Mouse (Mus musculus): ENCODE data around the gene Pelp1. TPM values are rescaled to one million over a fixed set of nuclear protein-coding genes. Genes with fewer than 3 reads are reported as not detected.
A peak's percentile ranks its signal among the peaks of the same experiment; 100 is the strongest.
"Not testable (repeated sequence)": the region's sequence is repeated elsewhere in the genome, so short reads cannot be mapped to it uniquely, and the experiment has no call there.

The Pelp1 gene
- total RNA-seq, 2 experiments from 2014 or later: 5.8 to 13.2 TPM

GRCm38 (mm10) chr11:70431574-70431973, 21.7 kb upstream of the Pelp1 start:
- ATAC-seq (ENCODE audit: poor library complexity, severe bottlenecking): no peak

GRCm38 (mm10) chr11:70426598-70426997, 16.8 kb upstream of the Pelp1 start:
- ATAC-seq (ENCODE audit: poor library complexity, severe bottlenecking): peak; percentile 94

GRCm38 (mm10) chr11:70419486-70419885, 9.7 kb upstream of the Pelp1 start:
- no peak for ATAC-seq (ENCODE audit: poor library complexity, severe bottlenecking)

GRCm38 (mm10) chr11:70418199-70418598, 8.4 kb upstream of the Pelp1 start:
- peak; percentile 97 for ATAC-seq (ENCODE audit: poor library complexity, severe bottlenecking)

- ATAC-seq (ENCODE audit: poor library complexity, severe bottlenecking): peak; percentile 43; the same call in 1 of the 2 replicates
Observed at GRCm38 (mm10) chr11:70413961-70414360, 4.1 kb upstream of the Pelp1 start.

GRCm38 (mm10) chr11:70412591-70412990, 2.8 kb upstream of the Pelp1 start:
- no peak for ATAC-seq (ENCODE audit: poor library complexity, severe bottlenecking)

- peak; percentile 20; the same call in 1 of the 2 replicates for ATAC-seq (ENCODE audit: poor library complexity, severe bottlenecking)
Observed at GRCm38 (mm10) chr11:70410297-70410643, 439 bp upstream of the Pelp1 start.

- no peak for ATAC-seq (ENCODE audit: poor library complexity, severe bottlenecking)
Observed at GRCm38 (mm10) chr11:70403598-70403997, 6.2 kb downstream of the Pelp1 start.

- no peak for ATAC-seq (ENCODE audit: poor library complexity, severe bottlenecking)
Observed at GRCm38 (mm10) chr11:70389421-70389820, 20.4 kb downstream of the Pelp1 start.

- no peak for ATAC-seq (ENCODE audit: poor library complexity, severe bottlenecking)
Observed at GRCm38 (mm10) chr11:70387436-70387835, 22.4 kb downstream of the Pelp1 start.

GRCm38 (mm10) chr11:70384136-70384535, 25.7 kb downstream of the Pelp1 start:
- ATAC-seq (ENCODE audit: poor library complexity, severe bottlenecking): no peak

- ATAC-seq (ENCODE audit: poor library complexity, severe bottlenecking): peak; percentile 39
Observed at GRCm38 (mm10) chr11:70381330-70381729, 28.5 kb downstream of the Pelp1 start.

GRCm38 (mm10) chr11:70380478-70381005, 29.3 kb downstream of the Pelp1 start:
- peak; percentile 74 for ATAC-seq (ENCODE audit: poor library complexity, severe bottlenecking)

GRCm38 (mm10) chr11:70376054-70376453, 33.8 kb downstream of the Pelp1 start:
- ATAC-seq (ENCODE audit: poor library complexity, severe bottlenecking): peak; percentile 41

GRCm38 (mm10) chr11:70374302-70374701, 35.5 kb downstream of the Pelp1 start:
- peak; percentile 77 for ATAC-seq (ENCODE audit: poor library complexity, severe bottlenecking)

GRCm38 (mm10) chr11:70372849-70373557, 36.8 kb downstream of the Pelp1 start:
- ATAC-seq (ENCODE audit: poor library complexity, severe bottlenecking): no peak

GRCm38 (mm10) chr11:70372396-70372795, 37.4 kb downstream of the Pelp1 start:
- ATAC-seq (ENCODE audit: poor library complexity, severe bottlenecking): peak; percentile 81

GRCm38 (mm10) chr11:70368626-70369025, 41.2 kb downstream of the Pelp1 start:
- ATAC-seq (ENCODE audit: poor library complexity, severe bottlenecking): not testable (repeated sequence)

GRCm38 (mm10) chr11:70367701-70368100, 42.1 kb downstream of the Pelp1 start:
- not testable (repeated sequence) for ATAC-seq (ENCODE audit: poor library complexity, severe bottlenecking)

- peak; percentile 80 for ATAC-seq (ENCODE audit: poor library complexity, severe bottlenecking)
Observed at GRCm38 (mm10) chr11:70351868-70352267, 58.0 kb downstream of the Pelp1 start, which contains the start of gene Alox15. Alox15 (minus strand) TSS chr11:70352031.

GRCm38 (mm10) chr11:70348630-70349029, 61.2 kb downstream of the Pelp1 start:
- ATAC-seq (ENCODE audit: poor library complexity, severe bottlenecking): no peak

GRCm38 (mm10) chr11:70347861-70348260, 62.0 kb downstream of the Pelp1 start:
- ATAC-seq (ENCODE audit: poor library complexity, severe bottlenecking): no peak
